Mouse (Mus musculus) B cell, adult 2 months (primary cell): ENCODE measurements around the gene Fchsd2.

Experiments
- DNase-seq, 2 experiments: peaks; one replicate each; pipeline ENCODE4 v3.0.0; 2022

Fchsd2 gene

DNA sequence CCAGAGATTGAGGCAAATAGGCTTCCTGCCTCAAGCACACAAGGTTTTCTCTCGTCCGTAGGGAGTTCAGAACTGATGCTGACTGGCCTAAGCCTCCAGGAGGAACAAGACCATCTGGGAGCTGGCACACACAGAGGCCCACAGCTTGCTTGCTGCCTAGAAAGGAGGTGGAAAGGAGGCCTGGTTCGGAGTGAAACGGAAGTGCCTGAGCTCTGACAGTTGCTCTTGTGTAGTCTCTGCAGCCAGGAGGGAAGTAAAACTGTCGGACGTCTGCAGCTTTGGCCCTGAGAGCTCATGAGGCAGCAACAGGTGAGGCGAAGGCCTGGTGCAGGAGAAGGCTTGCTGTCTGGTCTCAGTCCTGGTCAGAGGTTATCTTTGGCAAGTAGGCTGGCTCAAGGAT, at the start of gene Fchsd2:
Gene Fchsd2, plus strand, starts transcription at position 246 of the 400 bp plus-strand sequence.
- DNase-seq: peak; percentile 63 to 64

- DNase-seq: no peak
Observed at GRCm38 (mm10) chr7:101043846-101044541, 48.7 kb upstream of the Fchsd2 start.

DNA sequence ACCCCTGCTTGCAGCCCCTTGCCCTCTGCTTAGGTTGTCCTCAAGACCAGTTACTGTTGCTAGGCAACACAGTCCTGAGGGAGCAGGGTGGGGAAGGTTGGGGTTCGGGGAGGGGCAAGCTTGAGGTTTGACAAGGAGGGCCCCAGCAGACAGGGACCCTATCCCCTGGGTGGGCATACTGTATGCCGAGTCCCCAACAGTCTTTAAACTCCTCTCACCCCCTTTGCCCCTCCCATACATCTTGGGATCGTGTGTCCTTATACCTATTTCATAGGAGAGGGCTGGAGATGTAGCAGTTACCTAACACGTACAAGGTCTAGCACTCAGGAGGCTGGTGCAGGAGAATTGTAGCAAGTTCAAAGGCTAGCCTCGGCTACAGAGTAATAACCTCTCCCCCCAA, 44.4 kb upstream of the Fchsd2 start:
- no peak for DNase-seq

DNA sequence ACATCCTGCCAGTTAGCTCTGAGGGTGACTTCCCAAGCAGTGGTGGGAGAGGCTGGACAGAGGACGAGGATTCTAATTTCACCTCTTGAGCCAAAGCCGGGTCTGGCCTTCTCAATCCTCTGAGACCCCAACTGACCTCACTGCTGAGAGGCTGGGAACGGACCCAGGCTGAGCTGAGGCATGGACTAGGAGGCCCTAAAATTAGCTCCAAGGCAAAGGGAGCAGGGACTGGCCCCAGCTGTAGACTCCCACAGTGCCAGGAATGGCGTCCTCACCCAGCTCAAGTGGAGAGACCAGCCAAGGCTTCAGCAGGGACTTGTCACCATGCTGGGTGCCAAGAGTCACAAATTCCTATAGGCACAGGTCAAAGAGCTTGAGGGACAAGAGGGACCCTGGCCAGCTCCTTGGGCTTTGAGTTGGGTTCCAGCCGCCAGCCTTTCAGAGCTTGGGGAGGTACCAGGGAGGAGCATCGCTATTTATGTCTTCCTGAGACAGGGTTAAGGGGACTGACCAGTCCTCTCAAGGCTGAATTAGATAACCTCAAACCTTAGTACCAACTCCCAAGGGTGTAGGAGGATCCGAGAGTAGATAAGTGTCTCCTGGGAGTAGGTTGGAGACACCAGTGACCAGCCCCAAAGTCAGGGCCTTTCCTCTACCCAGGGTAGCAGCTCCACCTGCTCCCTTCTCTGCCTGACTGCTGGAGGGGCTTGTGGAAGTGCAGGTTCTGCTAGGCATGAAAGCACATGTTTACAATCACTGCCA, 43.2 kb upstream of the Fchsd2 start:
- DNase-seq: no peak

GRCm38 (mm10) chr7:101050724-101051550, 41.7 kb upstream of the Fchsd2 start:
- peak in 1 of 2 experiments; percentile 29 for DNase-seq

DNA sequence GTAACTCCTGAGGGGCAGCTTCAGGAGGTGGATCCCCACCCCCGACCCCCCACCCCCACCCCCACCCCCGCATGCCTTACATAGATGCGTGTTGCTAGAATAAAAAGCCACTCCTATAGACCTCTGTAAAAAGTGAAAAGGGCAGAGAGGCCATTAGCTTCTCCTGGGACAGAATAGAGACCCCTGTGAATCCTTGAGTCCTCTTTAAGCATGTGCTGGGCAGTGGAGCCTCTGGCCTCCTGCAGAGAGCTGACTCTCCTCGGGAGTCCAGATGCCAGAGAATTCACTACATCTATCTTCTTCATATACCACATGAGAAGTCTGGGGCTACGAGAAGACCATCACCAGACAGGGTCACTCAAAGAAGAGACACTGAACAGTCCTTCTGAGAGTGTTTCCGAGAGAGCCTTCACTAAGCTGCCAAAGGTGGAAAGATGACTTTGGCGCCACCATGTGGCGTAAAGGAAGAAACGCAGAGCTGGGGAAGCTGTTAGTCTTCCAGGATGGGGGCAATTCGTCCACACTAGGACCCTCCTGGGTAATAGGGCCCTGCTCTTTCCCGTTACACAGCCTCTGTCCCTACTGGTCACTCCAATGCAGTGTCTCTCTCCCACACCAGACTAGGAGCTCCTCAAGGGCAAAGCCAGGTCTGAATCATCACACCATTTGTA, 41.0 kb upstream of the Fchsd2 start:
- DNase-seq: peak; percentile 74 to 78

- DNase-seq: no peak
Observed at GRCm38 (mm10) chr7:101053136-101053535, 39.5 kb upstream of the Fchsd2 start.

- peak; percentile 38 to 51 for DNase-seq
Observed at GRCm38 (mm10) chr7:101057309-101057708, 35.4 kb upstream of the Fchsd2 start.

DNA sequence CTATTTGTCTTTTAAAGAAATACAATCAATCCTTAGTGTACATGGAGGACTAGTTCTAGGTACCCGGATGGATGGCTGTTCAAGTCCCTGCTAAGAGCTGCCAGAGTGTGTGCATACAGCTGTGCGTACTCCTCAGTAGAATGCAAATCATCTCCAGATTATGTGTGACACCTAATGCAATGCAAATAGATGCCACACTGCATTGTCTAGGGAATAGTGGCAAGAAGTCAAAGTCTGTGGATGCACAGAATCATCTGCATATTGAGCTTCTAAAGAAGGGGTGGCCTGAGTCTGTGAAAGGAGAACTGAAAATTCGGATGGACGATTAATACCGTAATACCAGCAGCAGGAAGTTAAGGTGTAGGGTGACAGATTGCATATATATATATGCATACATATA, 33.5 kb upstream of the Fchsd2 start:
- peak; percentile 50 to 59 for DNase-seq

- peak; percentile 55 to 59 for DNase-seq
Observed at GRCm38 (mm10) chr7:101060476-101060875, 32.2 kb upstream of the Fchsd2 start.

- DNase-seq: peak; percentile 76 to 77
Observed at GRCm38 (mm10) chr7:101061381-101061780, 31.3 kb upstream of the Fchsd2 start.

GRCm38 (mm10) chr7:101062246-101062645, 30.4 kb upstream of the Fchsd2 start:
- no peak for DNase-seq

- DNase-seq: no peak
Observed at GRCm38 (mm10) chr7:101063523-101063922, 29.1 kb upstream of the Fchsd2 start.

- no peak for DNase-seq
Observed at GRCm38 (mm10) chr7:101064697-101065688, 27.7 kb upstream of the Fchsd2 start.

GRCm38 (mm10) chr7:101066009-101066408, 26.7 kb upstream of the Fchsd2 start:
- DNase-seq: no peak

GRCm38 (mm10) chr7:101066650-101067346, 25.9 kb upstream of the Fchsd2 start:
- DNase-seq: peak; percentile 54 to 66

- peak; percentile 34 to 42 for DNase-seq
Observed at GRCm38 (mm10) chr7:101067521-101067920, 25.1 kb upstream of the Fchsd2 start.

DNA sequence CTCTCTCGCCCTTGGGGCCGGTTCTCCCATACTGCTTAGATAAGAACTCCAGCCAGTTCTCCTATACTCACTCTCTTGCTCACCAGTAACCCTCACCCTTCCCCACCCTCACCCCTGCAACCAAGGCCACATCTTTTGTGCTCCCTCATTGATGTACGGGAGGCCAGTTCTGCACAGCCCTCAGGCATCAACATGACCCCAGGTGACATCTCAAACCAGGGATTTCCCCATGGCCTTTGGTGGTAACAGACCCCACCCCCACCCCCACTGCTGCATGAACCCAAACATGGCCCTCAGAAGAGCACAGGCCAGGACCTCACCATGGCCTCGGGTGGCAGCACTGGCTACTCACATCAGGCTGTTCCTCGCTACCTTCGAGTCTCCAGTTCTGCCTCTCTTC, 23.4 kb upstream of the Fchsd2 start:
- DNase-seq: no peak

GRCm38 (mm10) chr7:101070406-101070805, 22.3 kb upstream of the Fchsd2 start:
- no peak for DNase-seq

GRCm38 (mm10) chr7:101071020-101071419, 21.6 kb upstream of the Fchsd2 start:
- no peak for DNase-seq
